Mouse (Mus musculus) cerebellum, adult 2 months (tissue): ENCODE data around the gene Gm17555. TPM values are rescaled to one million over a fixed set of nuclear protein-coding genes. Genes with fewer than 3 reads are reported as not detected.
"Not testable (repeated sequence)": the region's sequence is repeated elsewhere in the genome, so short reads cannot be mapped to it uniquely, and the experiment has no call there.

Experiments
- DNase-seq, 2 experiments: peaks; one replicate each; pipeline ENCODE4 v3.0.0; 2021
- H3K27ac ChIP-seq: fragments of 200-500 bp; 2 replicates; pipeline ENCODE4 v1.5.1; 2012; ENCODE audit warnings: low read length, control low read depth, inconsistent platforms; ENCODE audit not compliant: insufficient read depth
- H3K27me3 ChIP-seq: fragments of 200-500 bp; 2 replicates; pipeline ENCODE4 v1.6.1; 2012; ENCODE audit warnings: inconsistent platforms, mild to moderate bottlenecking, low read length, moderate library complexity; ENCODE audit not compliant: control insufficient read depth, insufficient read depth
- H3K4me1 ChIP-seq: fragments of 200-500 bp; 2 replicates; pipeline ENCODE4 v1.6.1; 2011; ENCODE audit warnings: low read length; ENCODE audit not compliant: control insufficient read depth, insufficient read depth
- H3K4me3 ChIP-seq: fragments of 200-500 bp; replicated peaks from 2 replicates; pipeline ENCODE3; 2011; ENCODE audit warnings: mild to moderate bottlenecking, low read depth, low read length, control low read depth; ENCODE audit not compliant: insufficient read depth
- CTCF ChIP-seq: fragments of 200-500 bp; IDR thresholded peaks from 2 replicates; pipeline ENCODE4 v1.5.1; 2011; ENCODE audit warnings: low read depth, mild to moderate bottlenecking, control low read depth, low read length, moderate library complexity, borderline replicate concordance; ENCODE audit not compliant: insufficient read depth
- POLR2A ChIP-seq: fragments of 200-500 bp; IDR thresholded peaks from 2 replicates; pipeline ENCODE4 v1.6.1; 2011; ENCODE audit warnings: low read length, control low read depth, borderline replicate concordance; ENCODE audit not compliant: insufficient read depth
- WGBS: fragments of 180-500 bp; shearing (Covaris S2); methylation state at CpG from one replicate; pipeline ENCODE4 v1.1.7; 2018; 5-methylcytosine and 5-hydroxymethylcytosine counted together
- polyA plus RNA-seq: library from polyadenylated mRNA; depleted of rRNA; stranded (reverse); fragments of >200 nt; gene quantifications from 2 replicates; pipeline ENCODE4 v1.2.3, GENCODE M21; 2012; rRNA removed

Gene Gm17555
- not detected in 2 replicates for polyA plus RNA-seq

- H3K27me3 ChIP-seq, H3K27ac ChIP-seq, H3K4me3 ChIP-seq, H3K4me1 ChIP-seq, DNase-seq: not testable (repeated sequence)
- WGBS = 90% methylated on average over 3 of the region's 3 CpGs
Observed at GRCm38 (mm10) chr2:126214800-126215199, at the start of gene Gm17555. Gene Gm17555 (plus strand): TSS chr2:126215100.

DNA sequence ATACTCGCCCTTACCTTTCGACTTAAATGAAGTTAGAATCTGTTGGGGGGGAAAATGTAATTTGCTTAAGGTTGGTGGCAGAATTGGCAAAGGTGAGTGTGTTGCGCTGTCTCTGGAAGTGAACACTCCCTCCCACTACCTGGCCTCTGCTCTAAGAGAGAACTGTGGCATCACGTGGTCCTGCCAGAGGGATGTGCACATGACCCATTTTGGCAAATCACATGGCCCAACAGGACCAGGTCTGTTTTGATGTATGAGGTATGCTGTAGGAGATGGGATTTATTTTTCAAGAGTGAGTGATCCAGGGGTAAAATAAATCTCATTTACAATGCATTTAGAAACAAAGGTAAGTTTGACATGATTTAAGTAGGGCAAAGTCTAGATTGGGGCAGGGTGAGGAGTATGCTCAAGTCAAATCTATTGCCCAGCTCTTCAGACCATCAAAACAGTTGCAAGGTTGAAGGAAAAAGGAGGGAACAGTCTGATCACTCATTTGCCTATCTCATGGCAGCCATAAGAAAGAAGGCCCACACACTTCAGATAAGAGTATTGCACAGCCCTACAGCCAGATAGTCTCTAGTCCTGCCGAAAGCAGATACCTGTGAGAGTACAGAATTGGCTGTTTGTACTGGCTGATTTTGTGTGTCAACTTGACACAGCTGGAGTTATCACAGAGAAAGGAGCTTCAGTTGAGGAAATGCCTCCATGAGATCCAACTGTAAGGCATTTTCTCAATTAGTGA is 49.5 kb upstream of the Gm17555 start:
- Histone ChIP-seq H3K4me1 (no peaks in the 10 kb centered on the region), H3K4me3 (no peak overlapping the region), H3K27me3 (no peaks in the 10 kb centered on the region), H3K27ac (no peak overlapping the region)
- 86% methylated on average over 5 of the region's 5 CpGs for WGBS
- DNase-seq = no peak
- TF ChIP-seq POLR2A = no peak
- TF ChIP-seq CTCF = no peak

DNA sequence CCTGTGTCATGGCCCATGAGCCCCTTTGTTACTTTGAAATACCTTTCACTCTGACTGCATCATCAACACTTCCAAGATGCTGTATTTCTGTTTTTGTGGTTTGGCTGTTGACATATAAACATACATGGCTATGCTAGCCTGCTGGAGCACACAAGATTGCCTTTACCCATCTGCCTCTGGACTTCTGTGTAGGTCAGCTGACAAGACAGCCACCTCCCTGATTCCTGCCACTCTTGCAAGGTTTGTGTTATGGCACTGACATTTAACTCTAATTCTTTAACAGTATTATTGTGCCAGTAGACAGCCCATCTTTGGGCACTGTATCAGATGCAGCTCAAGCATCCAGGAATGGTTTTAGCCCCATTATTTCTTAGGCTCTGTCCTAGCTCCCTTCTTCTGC is 48.6 kb upstream of the Gm17555 start:
- TF ChIP-seq CTCF (no peak), POLR2A (no peak)
- Histone ChIP-seq H3K4me3 (no peak overlapping the region), H3K4me1 (no peaks in the 10 kb centered on the region), H3K27ac (no peak overlapping the region), H3K27me3 (no peaks in the 10 kb centered on the region)
- DNase-seq = no peak

DNA sequence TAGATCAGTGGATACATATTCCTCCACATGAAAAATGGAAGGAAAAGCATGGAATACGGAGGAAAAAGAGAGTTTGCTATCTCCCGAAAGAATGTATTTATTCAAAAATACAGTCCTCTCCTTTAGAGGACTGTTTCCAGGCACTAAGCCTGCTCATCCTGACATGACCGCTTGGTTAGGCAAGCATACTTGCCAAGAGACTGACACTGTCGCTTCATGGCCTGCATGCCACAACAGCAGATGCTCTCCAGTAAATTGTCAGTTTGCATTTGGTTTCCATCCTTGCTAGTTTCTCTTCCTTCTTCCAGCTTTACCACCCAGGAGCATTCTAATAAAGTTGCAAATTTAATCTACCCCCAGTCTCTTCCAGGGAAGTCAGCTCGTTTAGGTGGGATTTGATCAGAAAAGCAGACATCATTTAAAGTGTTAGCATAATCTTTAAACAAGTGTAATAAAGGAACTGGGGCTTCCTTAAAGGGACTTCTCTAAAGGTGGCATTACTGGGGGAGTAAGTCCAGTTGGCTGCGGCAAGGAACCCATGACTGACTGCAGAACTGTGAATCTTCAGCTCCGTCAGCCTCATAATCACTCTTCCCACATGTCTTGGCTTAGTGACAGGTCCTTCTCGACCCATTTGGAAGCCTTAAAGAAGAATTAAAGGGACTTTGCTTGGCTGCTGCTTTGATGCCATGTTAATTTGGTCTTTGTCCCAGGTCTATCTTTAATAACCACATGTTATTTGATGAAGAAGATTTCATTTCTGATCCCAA is 47.9 kb upstream of the Gm17555 start:
- H3K27me3 ChIP-seq = no peaks in the 10 kb centered on the region
- no peak for DNase-seq
- H3K4me3 ChIP-seq = no peak overlapping the region
- H3K27ac ChIP-seq = no peak overlapping the region
- TF ChIP-seq POLR2A = no peak
- no peak for TF ChIP-seq CTCF
- 19% methylated on average over 8 of the region's 8 CpGs for WGBS
- no peaks in the 10 kb centered on the region for H3K4me1 ChIP-seq

GRCm38 (mm10) chr2:126171427-126171826 is 43.5 kb upstream of the Gm17555 start:
- 100% methylated on average over 1 of the region's 1 CpGs for WGBS

GRCm38 (mm10) chr2:126191306-126191705 is 23.6 kb upstream of the Gm17555 start:
- no peak for TF ChIP-seq CTCF
- TF ChIP-seq POLR2A = no peak
- no peak overlapping the region for H3K27ac ChIP-seq
- H3K4me3 ChIP-seq = no peak overlapping the region
- 17% methylated on average over 4 of the region's 4 CpGs for WGBS
- DNase-seq = no peak
- H3K4me1 ChIP-seq = no peaks in the 10 kb centered on the region
- no peaks in the 10 kb centered on the region for H3K27me3 ChIP-seq

More at GRCm38 (mm10) chr2:126171427-126171826, 43.5 kb upstream of the Gm17555 start:
- Histone ChIP-seq H3K4me1 (no peaks in the 10 kb centered on the region), H3K27me3 (no peaks in the 10 kb centered on the region), H3K4me3 (no peak overlapping the region), H3K27ac (no peak overlapping the region)
- TF ChIP-seq POLR2A (no peak), CTCF (no peak)
- no peak for DNase-seq

DNA sequence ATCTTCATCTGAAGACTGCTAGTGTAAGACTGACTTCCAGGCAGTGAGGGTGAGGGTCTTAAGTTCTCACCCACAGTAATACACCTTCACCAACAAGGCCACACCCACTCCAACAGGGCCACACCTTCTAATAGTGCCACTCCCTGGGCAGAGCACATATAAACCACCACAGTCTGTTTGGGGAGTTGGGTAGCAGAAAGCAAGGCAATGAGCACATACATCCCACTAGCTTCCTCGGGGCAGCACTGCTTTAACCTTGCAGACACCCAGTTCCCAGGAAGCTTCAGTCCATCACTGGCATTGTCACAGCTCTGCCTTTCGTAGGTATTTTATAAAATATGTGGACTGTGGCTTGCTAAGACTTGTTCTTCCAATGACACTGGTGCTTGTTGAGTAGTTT is 22.8 kb upstream of the Gm17555 start:
- 83% methylated on average over 2 of the region's 2 CpGs for WGBS

More for the DNA sequence above, 22.8 kb upstream of the Gm17555 start:
- H3K27me3 ChIP-seq = no peaks in the 10 kb centered on the region
- no peak for DNase-seq
- no peak for TF ChIP-seq CTCF
- TF ChIP-seq POLR2A = no peak
- no peak overlapping the region for H3K27ac ChIP-seq
- H3K4me3 ChIP-seq = no peak overlapping the region
- H3K4me1 ChIP-seq = no peaks in the 10 kb centered on the region
